Mouse (Mus musculus): Measurements from ENCODE around the gene Crb2.

- TF ChIP-seq CTCF (IDR thresholded peaks at IDR 0.05; ENCODE audit: low read depth) (no peak), EP300 (IDR thresholded peaks at IDR 0.05; ENCODE audit: low read depth) (no peak)
These were observed 2.1 kb downstream of the Crb2 start for GRCm38 (mm10) chr2:37777958-37778720.

Measured in heart, postnatal 0 days (tissue).